Mouse (Mus musculus) heart, adult 2 months (tissue): ENCODE measurements at regions not wholly inside any gene's neighbourhood (a gene's known extent, or its start where the extent isn't known, plus 50 kb on each side); places are given as distances from the start of the nearest gene placed in this dataset.

ENCODE experiments used
- EP300 ChIP-seq: fragments of 200-500 bp; IDR thresholded peaks from 2 replicates; pipeline ENCODE4 v1.6.1; 2011; ENCODE audit warnings: low read depth, low read length, control low read depth; ENCODE audit not compliant: insufficient read depth
- POLR2A ChIP-seq: fragments of 200-500 bp; IDR thresholded peaks from 2 replicates; pipeline ENCODE4 v1.6.1; 2011; ENCODE audit warnings: mild to moderate bottlenecking, low read depth, low read length, control low read depth; ENCODE audit not compliant: insufficient read depth

DNA sequence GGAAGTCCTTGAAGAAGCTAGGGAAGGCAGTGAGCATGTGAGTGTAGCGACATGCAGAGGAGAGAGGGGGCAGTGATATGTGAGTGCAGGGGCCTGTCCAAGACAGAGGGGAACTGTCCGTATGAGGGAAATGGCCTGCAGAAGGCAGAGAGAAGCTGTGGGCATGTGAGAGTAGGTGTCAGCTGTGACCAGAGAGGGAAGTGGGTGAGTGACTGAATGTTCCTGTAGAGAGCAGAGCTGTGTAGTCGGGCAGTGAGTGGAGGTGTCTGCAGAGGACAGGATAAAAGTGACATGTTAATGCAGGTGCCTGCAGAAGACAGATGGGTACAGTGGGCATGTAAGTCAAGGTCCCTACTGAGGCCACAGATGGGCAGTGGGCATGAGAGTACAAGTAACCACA, 84.4 kb downstream of the Samt1 start:
- TF ChIP-seq EP300, result no peak
- no peak for TF ChIP-seq POLR2A
